Mouse (Mus musculus): ENCODE measurements around the gene Synm. TPM values are rescaled to one million over a fixed set of nuclear protein-coding genes. Genes with fewer than 3 reads are reported as not detected.
A peak's percentile ranks its signal among the peaks of the same experiment; 100 is the strongest.

Gene Synm
- polyA plus RNA-seq, 1 experiment: 0.49 TPM

DNA sequence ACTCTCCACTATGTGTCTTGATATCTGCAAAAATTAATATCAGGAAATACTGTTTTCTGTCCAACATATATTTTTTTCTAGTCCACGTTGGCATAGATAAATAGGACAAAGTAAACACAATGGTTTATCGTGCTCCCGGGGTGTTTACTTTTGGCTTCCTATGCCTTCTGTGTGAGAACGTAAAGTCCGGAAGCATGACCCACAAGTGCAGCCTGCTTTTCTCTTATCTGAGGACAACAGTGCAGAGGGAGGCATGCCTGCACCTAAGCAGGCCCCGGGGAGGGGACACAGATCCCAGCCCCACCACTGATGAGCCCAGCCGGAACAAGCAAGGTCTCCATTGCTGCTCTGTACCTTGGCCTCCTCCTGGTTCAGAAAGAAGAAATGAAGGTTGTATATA lies 49.3 kb downstream of the Synm start:
- peaks cover 14% of the 10 kb centered on the region for H3K36me3 ChIP-seq (replicated peaks; ENCODE audit: low read length)
- no peak overlapping the region for H3K4me3 ChIP-seq (replicated peaks)
- H3K9me3 ChIP-seq: no peaks in the 10 kb centered on the region
- H3K4me1 ChIP-seq: peaks cover 37% of the 10 kb centered on the region
- TF ChIP-seq GATA1 (IDR thresholded peaks at IDR 0.05; ENCODE audit: borderline replicate concordance, low read length): no peak
- no peak for TF ChIP-seq FLI1 (IDR thresholded peaks at IDR 0.05; ENCODE audit: low read length)
- H3K27me3 ChIP-seq (replicated peaks): no peaks in the 10 kb centered on the region

DNA sequence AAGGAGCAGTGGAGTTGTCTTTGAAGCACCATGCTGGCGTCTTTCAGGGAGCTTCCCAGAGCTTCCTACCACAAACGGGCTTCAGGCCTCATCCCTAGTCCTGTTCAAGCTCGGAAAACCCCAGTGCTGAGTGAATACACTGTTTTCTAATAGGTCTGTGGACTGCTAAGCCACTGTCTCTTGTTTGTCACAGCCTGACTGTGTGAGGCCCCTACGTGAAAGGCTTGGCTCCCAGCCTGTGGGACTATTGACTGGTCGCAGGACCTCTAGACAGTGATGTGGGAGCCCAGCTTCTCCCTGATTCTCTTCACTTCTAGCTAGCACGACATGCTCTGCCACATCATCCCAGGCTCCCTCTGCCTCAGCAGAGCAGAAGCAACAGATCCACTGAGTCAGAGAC lies 51.4 kb downstream of the Synm start:
- no peak overlapping the region for H3K4me3 ChIP-seq (replicated peaks)
- peaks cover 2% of the 10 kb centered on the region for H3K27me3 ChIP-seq (replicated peaks)
- H3K36me3 ChIP-seq (replicated peaks; ENCODE audit: low read length): peaks cover 8% of the 10 kb centered on the region
- peaks cover 40% of the 10 kb centered on the region for H3K4me1 ChIP-seq
- H3K9me3 ChIP-seq: no peaks in the 10 kb centered on the region
- TF ChIP-seq FLI1 (IDR thresholded peaks at IDR 0.05; ENCODE audit: low read length): no peak

DNA sequence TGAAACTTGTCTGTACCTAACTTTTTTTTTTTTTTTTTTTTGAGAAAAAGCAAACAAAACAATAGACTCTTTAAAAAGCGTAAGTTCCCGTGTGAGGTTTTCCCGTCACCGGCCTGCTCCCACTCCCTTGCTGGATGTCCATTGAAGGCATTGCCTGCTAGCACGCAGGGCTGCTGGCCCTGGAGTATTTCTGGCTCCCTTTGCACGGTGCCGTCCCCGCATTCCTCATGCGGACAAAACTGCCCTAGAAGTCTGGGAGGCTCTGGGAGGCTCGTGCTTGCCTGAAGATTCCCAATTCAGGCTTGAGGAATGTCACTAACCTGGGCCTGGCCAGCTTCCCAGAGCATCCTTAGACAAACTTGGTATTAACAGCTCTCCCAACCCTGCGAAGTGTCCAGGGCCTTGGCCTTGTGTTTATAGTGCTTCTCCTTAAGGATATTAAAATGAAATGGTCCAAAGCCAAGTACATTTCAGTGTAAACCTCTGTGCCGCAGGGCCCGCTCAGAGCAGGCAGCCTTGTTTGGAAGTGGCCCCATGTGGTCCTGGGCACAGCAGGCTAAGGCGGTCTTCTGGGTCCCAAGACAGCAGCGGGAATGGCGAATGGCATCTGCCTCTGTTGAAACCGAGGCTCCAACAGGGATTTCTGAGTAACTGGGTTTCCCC lies 58.2 kb downstream of the Synm start:
- no peak overlapping the region for H3K4me3 ChIP-seq (replicated peaks)
- no peak for TF ChIP-seq GATA1 (IDR thresholded peaks at IDR 0.05; ENCODE audit: borderline replicate concordance, low read length)
- no peak for TF ChIP-seq FLI1 (IDR thresholded peaks at IDR 0.05; ENCODE audit: low read length)
- H3K9me3 ChIP-seq: no peaks in the 10 kb centered on the region
- H3K36me3 ChIP-seq (replicated peaks; ENCODE audit: low read length): peaks cover 4% of the 10 kb centered on the region
- peaks cover 43% of the 10 kb centered on the region for H3K4me1 ChIP-seq
- H3K27me3 ChIP-seq (replicated peaks): peaks cover 3% of the 10 kb centered on the region

DNA sequence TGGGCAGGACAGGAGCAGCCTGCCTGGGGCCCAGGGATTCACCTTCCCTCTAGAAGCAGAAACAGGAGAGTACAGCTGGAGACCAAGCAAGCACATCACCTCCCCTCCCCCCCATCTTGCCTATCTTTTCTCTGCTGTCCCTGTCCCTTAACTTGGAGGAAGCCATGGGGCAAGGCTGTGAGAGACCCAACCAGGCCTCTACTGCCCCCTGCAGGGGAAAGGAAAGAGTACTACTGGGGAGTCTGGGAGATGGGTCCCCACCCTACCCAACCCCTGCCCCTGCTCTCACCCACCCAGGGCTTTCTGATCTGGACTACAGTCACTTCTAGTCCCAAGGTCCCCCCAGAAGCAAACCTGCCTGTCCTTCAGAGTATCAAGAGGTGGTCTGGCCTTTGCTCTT lies 58.7 kb downstream of the Synm start:
- peaks cover 43% of the 10 kb centered on the region for H3K4me1 ChIP-seq
- no peak overlapping the region for H3K4me3 ChIP-seq (replicated peaks)
- H3K36me3 ChIP-seq (replicated peaks; ENCODE audit: low read length): peaks cover 4% of the 10 kb centered on the region
- H3K9me3 ChIP-seq: no peaks in the 10 kb centered on the region
- TF ChIP-seq FLI1 (IDR thresholded peaks at IDR 0.05; ENCODE audit: low read length) (no peak), GATA1 (IDR thresholded peaks at IDR 0.05; ENCODE audit: borderline replicate concordance, low read length) (no peak)
- peaks cover 3% of the 10 kb centered on the region for H3K27me3 ChIP-seq (replicated peaks)

DNA sequence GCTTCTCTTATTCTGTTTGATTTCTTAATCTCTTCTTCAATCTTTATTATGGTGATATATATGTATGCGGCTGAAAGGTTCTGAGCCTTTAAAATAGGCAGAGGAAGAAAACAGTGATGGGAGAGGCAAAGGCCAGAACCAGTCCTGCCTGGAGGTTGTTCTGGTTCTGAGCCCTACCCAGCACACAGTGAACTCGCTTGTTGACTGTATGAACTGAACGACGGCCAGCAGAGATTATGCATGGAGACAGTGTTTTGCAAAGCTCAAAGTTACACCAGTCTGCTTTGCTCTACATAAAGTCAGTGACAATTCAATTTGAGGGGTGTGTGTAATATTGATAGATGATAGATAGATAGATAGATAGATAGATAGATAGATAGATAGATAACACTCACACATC lies 60.2 kb downstream of the Synm start:
- Histone ChIP-seq H3K27me3 (replicated peaks) (peaks cover 1% of the 10 kb centered on the region), H3K4me3 (replicated peaks) (no peak overlapping the region), H3K36me3 (replicated peaks; ENCODE audit: low read length) (peaks cover 4% of the 10 kb centered on the region), H3K4me1 (peaks cover 36% of the 10 kb centered on the region), H3K9me3 (no peaks in the 10 kb centered on the region)
- TF ChIP-seq GATA1 (IDR thresholded peaks at IDR 0.05; ENCODE audit: borderline replicate concordance, low read length) (no peak), FLI1 (IDR thresholded peaks at IDR 0.05; ENCODE audit: low read length) (no peak)

DNA sequence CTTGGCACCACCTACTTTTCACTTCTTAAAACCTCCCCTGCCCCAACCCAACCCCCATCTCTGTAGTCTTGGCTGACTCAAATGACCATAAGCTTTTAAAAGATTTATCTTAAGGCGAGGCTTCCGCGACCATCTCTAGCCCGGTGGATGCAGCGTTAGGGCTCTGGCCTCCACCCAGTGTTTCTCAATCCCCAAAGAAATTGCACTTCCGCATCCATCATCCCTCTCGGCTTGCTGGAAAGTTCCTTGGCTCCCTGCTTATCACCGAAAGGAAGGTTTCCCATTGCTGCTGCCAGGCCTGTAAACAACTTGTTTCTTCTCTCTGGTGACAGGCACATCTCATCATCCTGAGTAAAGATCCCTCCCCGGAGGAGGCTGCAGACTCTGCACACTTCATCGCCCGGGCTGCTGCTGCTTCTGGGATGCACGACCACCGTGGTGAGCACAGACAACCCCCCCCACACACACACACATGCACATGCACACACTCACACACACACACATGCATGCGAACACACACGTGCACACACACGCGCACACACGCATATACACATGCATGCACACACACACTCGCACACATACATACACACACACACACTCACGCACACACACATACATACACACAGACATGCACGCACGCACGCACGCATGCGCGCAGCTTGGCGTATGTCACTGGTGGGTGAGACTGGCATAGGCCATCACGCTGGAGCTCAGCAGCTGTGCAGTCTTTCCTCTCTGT lies 61.5 kb downstream of the Synm start:
- Histone ChIP-seq H3K4me1 (peaks cover 25% of the 10 kb centered on the region), H3K4me3 (replicated peaks) (peak overlapping the region; percentile 73), H3K36me3 (replicated peaks; ENCODE audit: low read length) (peaks cover 4% of the 10 kb centered on the region), H3K9me3 (no peaks in the 10 kb centered on the region), H3K27me3 (replicated peaks) (peaks cover 4% of the 10 kb centered on the region)
- TF ChIP-seq FLI1 (IDR thresholded peaks at IDR 0.05; ENCODE audit: low read length) (no peak), GATA1 (IDR thresholded peaks at IDR 0.05; ENCODE audit: borderline replicate concordance, low read length) (no peak)

DNA sequence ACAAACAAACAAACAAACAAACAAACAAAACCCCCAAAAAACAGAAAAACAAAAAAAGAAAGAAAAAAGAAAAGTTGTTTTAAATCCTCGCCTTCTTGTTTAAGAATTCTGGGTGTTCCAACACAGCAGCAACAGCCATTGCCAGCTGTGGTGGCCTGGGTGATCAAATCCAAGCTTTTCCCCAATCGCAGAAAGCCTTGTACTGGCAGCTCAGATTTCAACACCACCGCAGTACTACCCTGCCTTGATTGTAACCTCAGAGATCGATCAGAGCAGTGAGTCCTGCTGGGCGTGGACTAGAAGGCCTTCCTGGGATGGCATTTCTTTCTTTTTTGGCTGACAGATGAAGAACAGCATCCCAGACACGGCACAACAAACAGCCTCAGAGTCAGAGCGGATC lies 63.6 kb downstream of the Synm start:
- Histone ChIP-seq H3K4me1 (peaks cover 19% of the 10 kb centered on the region), H3K4me3 (replicated peaks) (no peak overlapping the region), H3K27me3 (replicated peaks) (peaks cover 4% of the 10 kb centered on the region), H3K36me3 (replicated peaks; ENCODE audit: low read length) (peaks cover 4% of the 10 kb centered on the region), H3K9me3 (no peaks in the 10 kb centered on the region)
- TF ChIP-seq FLI1 (IDR thresholded peaks at IDR 0.05; ENCODE audit: low read length): no peak
- TF ChIP-seq GATA1 (IDR thresholded peaks at IDR 0.05; ENCODE audit: borderline replicate concordance, low read length): no peak

DNA sequence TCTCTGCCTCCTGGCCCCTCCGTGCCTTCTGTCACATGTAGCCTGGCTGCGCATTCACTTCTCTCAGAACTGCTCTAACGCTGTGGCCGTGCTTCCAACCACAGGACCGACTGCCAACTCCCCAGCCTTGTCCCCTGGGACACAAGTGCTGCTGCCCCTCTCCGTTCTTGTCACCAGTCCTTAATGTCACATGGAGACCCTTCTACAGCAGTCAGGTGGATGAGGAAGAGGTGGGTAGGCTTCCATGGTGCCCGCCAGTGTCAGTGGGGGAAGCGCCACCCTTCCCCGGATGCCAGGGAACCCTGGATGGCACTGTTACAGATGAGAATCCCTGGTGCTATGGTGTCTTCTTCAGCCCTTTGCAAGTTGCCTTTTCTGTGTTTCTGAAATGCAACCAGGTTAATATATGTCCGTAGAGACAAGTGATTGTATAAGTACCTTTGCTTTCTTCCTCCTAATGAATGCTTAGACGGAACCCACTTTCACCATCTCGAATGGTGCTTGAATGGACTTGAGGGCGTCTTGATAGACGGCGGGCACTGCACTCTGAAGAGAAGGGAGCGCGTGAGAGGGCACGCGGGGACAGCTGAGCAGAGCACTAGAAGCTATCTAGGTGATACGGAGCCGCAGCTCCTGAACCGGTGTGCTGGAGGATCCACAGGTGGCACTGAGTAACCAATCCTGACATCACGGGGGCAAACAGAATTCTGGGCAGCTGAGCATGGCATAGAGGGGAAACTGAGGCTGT lies 66.6 kb downstream of the Synm start:
- TF ChIP-seq FLI1 (IDR thresholded peaks at IDR 0.05; ENCODE audit: low read length) (no peak), GATA1 (IDR thresholded peaks at IDR 0.05; ENCODE audit: borderline replicate concordance, low read length) (no peak)
- Histone ChIP-seq H3K4me3 (replicated peaks) (no peak overlapping the region), H3K36me3 (replicated peaks; ENCODE audit: low read length) (no peaks in the 10 kb centered on the region), H3K9me3 (no peaks in the 10 kb centered on the region), H3K4me1 (peaks cover 13% of the 10 kb centered on the region), H3K27me3 (replicated peaks) (peaks cover 3% of the 10 kb centered on the region)

DNA sequence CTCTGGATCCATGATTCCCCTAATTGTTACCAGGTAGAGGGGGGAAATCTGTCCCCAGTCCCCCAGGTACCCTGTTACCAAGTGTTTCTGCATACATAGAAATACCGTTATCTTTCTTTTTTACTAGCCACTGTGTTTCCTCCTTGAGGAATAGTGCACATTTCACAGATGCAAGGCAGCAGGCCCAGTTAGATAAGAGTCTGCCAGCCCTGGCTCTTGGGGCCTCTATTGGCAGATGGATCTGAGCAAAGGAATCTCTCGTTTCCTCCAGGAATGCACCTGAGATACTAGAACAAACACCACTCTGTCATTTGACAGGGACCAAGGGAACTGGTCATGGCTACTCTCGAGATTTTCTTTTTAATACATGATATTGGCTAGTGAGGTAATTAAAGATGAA lies 67.4 kb downstream of the Synm start:
- Histone ChIP-seq H3K36me3 (replicated peaks; ENCODE audit: low read length) (no peaks in the 10 kb centered on the region), H3K4me1 (peaks cover 13% of the 10 kb centered on the region), H3K9me3 (no peaks in the 10 kb centered on the region), H3K4me3 (replicated peaks) (no peak overlapping the region), H3K27me3 (replicated peaks) (peaks cover 3% of the 10 kb centered on the region)
- TF ChIP-seq FLI1 (IDR thresholded peaks at IDR 0.05; ENCODE audit: low read length) (no peak), GATA1 (IDR thresholded peaks at IDR 0.05; ENCODE audit: borderline replicate concordance, low read length) (no peak)

DNA sequence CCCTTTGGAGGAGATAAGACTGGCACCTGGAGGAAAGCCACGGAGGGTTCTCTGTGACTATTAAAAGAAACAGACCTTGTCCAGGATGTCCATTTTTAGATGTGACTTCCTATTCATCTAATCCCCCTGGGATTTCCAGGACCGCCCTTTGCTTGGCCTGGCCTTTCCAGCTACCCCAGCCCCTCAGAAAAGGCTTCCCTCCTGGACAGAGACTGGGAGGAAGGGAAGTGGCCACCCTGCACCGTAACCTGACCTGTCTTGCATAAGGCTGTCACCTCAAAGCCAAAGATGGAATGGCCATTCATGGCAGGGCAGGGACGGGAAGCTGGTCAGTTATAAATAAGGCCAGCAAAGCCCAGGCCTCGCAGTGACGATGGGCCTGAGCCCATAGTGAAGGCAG lies 68.5 kb downstream of the Synm start:
- H3K36me3 ChIP-seq (replicated peaks; ENCODE audit: low read length): no peaks in the 10 kb centered on the region
- H3K27me3 ChIP-seq (replicated peaks): peaks cover 3% of the 10 kb centered on the region
- TF ChIP-seq FLI1 (IDR thresholded peaks at IDR 0.05; ENCODE audit: low read length) (no peak), GATA1 (IDR thresholded peaks at IDR 0.05; ENCODE audit: borderline replicate concordance, low read length) (no peak)
- no peak overlapping the region for H3K4me3 ChIP-seq (replicated peaks)
- no peaks in the 10 kb centered on the region for H3K9me3 ChIP-seq
- peaks cover 13% of the 10 kb centered on the region for H3K4me1 ChIP-seq
